Mouse (Mus musculus): ENCODE measurements around the gene Mtfr2. TPM values are rescaled to one million over a fixed set of nuclear protein-coding genes. Genes with fewer than 3 reads are reported as not detected.

Gene Mtfr2
- polyA plus RNA-seq, 1 experiment from 2014 or later, result 6.1 TPM

- in situ Hi-C loops (cut with MboI; ENCODE audit: low pct_unique_long_range_greater_than_20kb), result loop anchor here (25.0 kb wide), 1 partner anchor 377 kb away; the partner anchor contains the start of gene Map3k5
- ChIA-PET CTCF (interaction anchor here (1.0 to 5.2 kb wide), 5 partner anchors 11 to 635 kb away, joined by 3 to 20 read pairs (median 5); no protein-coding TSS in a partner anchor), POLR2A (interaction anchor here (0.9 to 1.3 kb wide), 2 partner anchors 10 kb away, joined by 3 to 4 read pairs; no protein-coding TSS in a partner anchor)
- no peaks in the 10 kb centered on the region for H3K27me3 ChIP-seq
- TF ChIP-seq CTCF (IDR thresholded peaks at IDR 0.05), result peak; percentile 61
- DNase-seq (ENCODE audit: low read depth, low spot score) (no peak), ATAC-seq (no peak)
These were observed 32.8 kb upstream of the Mtfr2 start for GRCm38 (mm10) chr10:20314797-20315196.

GRCm38 (mm10) chr10:20317466-20317865 is 30.1 kb upstream of the Mtfr2 start:
- ChIA-PET CTCF (interaction anchor here (5.2 kb wide), 1 partner anchor 27 kb away, joined by 20 read pairs; no protein-coding TSS in a partner anchor), POLR2A (no interaction called here)
- TF ChIP-seq CTCF (IDR thresholded peaks at IDR 0.05), result no peak
- no peak for DNase-seq (ENCODE audit: low read depth, low spot score)
- ATAC-seq, result no peak
- in situ Hi-C loops (cut with MboI; ENCODE audit: low pct_unique_long_range_greater_than_20kb), result loop anchor here (25.0 kb wide), 1 partner anchor 380 kb away; the partner anchor contains the start of gene Map3k5
- no peaks in the 10 kb centered on the region for H3K27me3 ChIP-seq

- in situ Hi-C loops (cut with MboI; ENCODE audit: low pct_unique_long_range_greater_than_20kb), result no loop called here
- H3K27me3 ChIP-seq, result no peaks in the 10 kb centered on the region
- ATAC-seq (no peak), DNase-seq (ENCODE audit: low read depth, low spot score) (no peak)
- CTCF ChIA-PET, result interaction anchor here (1.7 to 2.1 kb wide), 2 partner anchors 10 to 12 kb away, joined by 5 to 6 read pairs; no protein-coding TSS in a partner anchor
- POLR2A ChIA-PET, result interaction anchor here (1.2 kb wide), 1 partner anchor 18 kb away, joined by 3 read pairs; no protein-coding TSS in a partner anchor
- no peak for TF ChIP-seq CTCF (IDR thresholded peaks at IDR 0.05)
These were observed 21.3 kb upstream of the Mtfr2 start for GRCm38 (mm10) chr10:20326226-20326625.

GRCm38 (mm10) chr10:20331262-20331661 is 16.3 kb upstream of the Mtfr2 start:
- TF ChIP-seq CTCF (IDR thresholded peaks at IDR 0.05), result no peak
- in situ Hi-C loops (cut with MboI; ENCODE audit: low pct_unique_long_range_greater_than_20kb), result no loop called here
- no peaks in the 10 kb centered on the region for H3K27me3 ChIP-seq
- no peak for DNase-seq (ENCODE audit: low read depth, low spot score)
- no peak for ATAC-seq
- ChIA-PET CTCF (interaction anchor here (1.4 kb wide), 1 partner anchor 10 kb away, joined by 4 read pairs; no protein-coding TSS in a partner anchor), POLR2A (no interaction called here)

- ChIA-PET POLR2A (no interaction called here), CTCF (no interaction called here)
- TF ChIP-seq CTCF (IDR thresholded peaks at IDR 0.05), result no peak
- in situ Hi-C loops (cut with MboI; ENCODE audit: low pct_unique_long_range_greater_than_20kb), result no loop called here
- DNase-seq (ENCODE audit: low read depth, low spot score) (no peak), ATAC-seq (no peak)
- H3K27me3 ChIP-seq, result no peaks in the 10 kb centered on the region
These were observed 9.7 kb upstream of the Mtfr2 start for GRCm38 (mm10) chr10:20337872-20338271.

- in situ Hi-C loops (cut with MboI; ENCODE audit: low pct_unique_long_range_greater_than_20kb), result no loop called here
These were observed 1.8 kb upstream of the Mtfr2 start for GRCm38 (mm10) chr10:20345736-20346135.

GRCm38 (mm10) chr10:20348894-20349293 is 1.3 kb downstream of the Mtfr2 start:
- H3K27me3 ChIP-seq, result no peaks in the 10 kb centered on the region
- no peak for DNase-seq (ENCODE audit: low read depth, low spot score)
- no peak for ATAC-seq
- CTCF ChIA-PET, result interaction anchor here (1.0 to 1.4 kb wide), 3 partner anchors 10 to 61 kb away, joined by 3 to 5 read pairs (median 4); no protein-coding TSS in a partner anchor
- in situ Hi-C loops (cut with MboI; ENCODE audit: low pct_unique_long_range_greater_than_20kb), result no loop called here
- POLR2A ChIA-PET, result no interaction called here
- no peak for TF ChIP-seq CTCF (IDR thresholded peaks at IDR 0.05)

More at GRCm38 (mm10) chr10:20345736-20346135, 1.8 kb upstream of the Mtfr2 start:
- TF ChIP-seq CTCF (IDR thresholded peaks at IDR 0.05), result no peak
- ATAC-seq (no peak), DNase-seq (ENCODE audit: low read depth, low spot score) (no peak)
- no peaks in the 10 kb centered on the region for H3K27me3 ChIP-seq
- ChIA-PET POLR2A (no interaction called here), CTCF (interaction anchor here (0.9 to 1.3 kb wide), 2 partner anchors 9 to 55 kb away, joined by 3 read pairs; no protein-coding TSS in a partner anchor)

GRCm38 (mm10) chr10:20361542-20362449 is 14.2 kb downstream of the Mtfr2 start:
- no peak for DNase-seq (ENCODE audit: low read depth, low spot score)
- in situ Hi-C loops (cut with MboI; ENCODE audit: low pct_unique_long_range_greater_than_20kb), result loop anchor here (5.0 kb wide), 1 partner anchor 571 kb away; no protein-coding TSS in a partner anchor
- no peak for ATAC-seq
- TF ChIP-seq CTCF (IDR thresholded peaks at IDR 0.05), result peak; percentile 78
- POLR2A ChIA-PET, result no interaction called here
- H3K27me3 ChIP-seq, result no peaks in the 10 kb centered on the region
- CTCF ChIA-PET, result interaction anchor here (0.8 to 2.0 kb wide), 9 partner anchors 9 to 590 kb away, joined by 3 to 8 read pairs (median 4); no protein-coding TSS in a partner anchor

GRCm38 (mm10) chr10:20362450-20363118 is 15.0 kb downstream of the Mtfr2 start:
- DNase-seq (ENCODE audit: low read depth, low spot score) (no peak), ATAC-seq (no peak)
- TF ChIP-seq CTCF (IDR thresholded peaks at IDR 0.05), result no peak
- ChIA-PET CTCF (interaction anchor here (0.8 to 2.0 kb wide), 9 partner anchors 10 to 589 kb away, joined by 3 to 8 read pairs (median 4); no protein-coding TSS in a partner anchor), POLR2A (no interaction called here)
- H3K27me3 ChIP-seq, result no peaks in the 10 kb centered on the region
- in situ Hi-C loops (cut with MboI; ENCODE audit: low pct_unique_long_range_greater_than_20kb), result loop anchor here (5.0 kb wide), 1 partner anchor 570 kb away; no protein-coding TSS in a partner anchor

GRCm38 (mm10) chr10:20372046-20372445 is 24.5 kb downstream of the Mtfr2 start:
- peaks cover 12% of the 10 kb centered on the region for H3K27me3 ChIP-seq
- peak; percentile 29 for TF ChIP-seq CTCF (IDR thresholded peaks at IDR 0.05)
- ATAC-seq, result no peak
- in situ Hi-C loops (cut with MboI; ENCODE audit: low pct_unique_long_range_greater_than_20kb), result no loop called here
- ChIA-PET CTCF (no interaction called here), POLR2A (no interaction called here)
- DNase-seq (ENCODE audit: low read depth, low spot score), result no peak

Data from Patski (cell line).